Mouse (Mus musculus) spleen, postnatal 4 days (tissue): ENCODE measurements around the gene Shisal2b.
A peak's percentile ranks its signal among the peaks of the same experiment; 100 is the strongest.

ENCODE experiments used
- DNase-seq, 2 experiments: peaks; one replicate each; pipeline ENCODE4 v3.0.0; 2022; ENCODE audit warnings: low spot score in 2 of 2

The Shisal2b gene

DNA sequence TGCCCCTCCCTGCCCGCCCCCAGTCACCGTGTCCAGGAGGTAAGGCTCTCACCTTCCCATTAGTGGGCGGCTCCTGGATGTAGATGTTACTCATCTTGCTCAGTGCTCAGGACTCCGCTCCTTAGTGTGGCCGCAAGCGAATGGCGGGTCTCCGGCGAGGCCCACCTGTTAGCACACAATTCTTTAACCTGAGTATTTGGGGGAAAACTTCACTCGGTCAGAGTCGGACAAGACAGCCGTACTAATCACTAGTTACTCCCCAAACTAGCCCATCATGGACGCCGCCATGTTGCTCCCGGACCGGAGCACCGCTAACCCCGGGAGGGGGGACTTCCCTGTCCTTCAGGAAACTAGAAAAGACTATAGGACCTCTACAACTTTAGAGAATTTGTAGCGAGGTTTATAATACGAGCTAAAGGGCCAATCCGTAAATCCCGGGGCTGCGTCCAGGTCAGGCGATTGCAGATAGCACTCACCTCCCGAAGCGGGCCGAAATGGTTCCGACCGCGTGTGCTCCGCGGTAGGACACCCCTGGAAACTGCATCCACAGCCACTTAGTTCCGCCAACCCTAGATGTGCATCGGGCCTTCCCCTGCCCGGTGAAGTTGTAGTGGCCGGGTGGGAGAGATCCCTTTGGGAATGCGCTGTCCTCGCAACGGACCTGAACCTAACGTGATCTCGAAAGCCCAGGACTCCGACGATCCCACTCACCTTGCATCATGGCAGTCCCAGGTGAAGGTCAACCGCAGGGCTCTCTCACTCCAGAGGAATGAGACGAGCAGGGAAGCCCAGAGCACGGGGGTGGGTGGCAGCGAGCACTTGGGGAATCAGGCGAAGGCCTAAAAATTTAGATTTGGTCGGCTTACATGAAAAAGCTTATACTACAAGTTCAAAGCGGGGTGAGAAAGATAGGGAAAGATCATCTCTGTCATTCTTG is 46.8 kb downstream of the Shisal2b start, which contains the start of gene Cwc27:
Gene Cwc27, minus strand, starts transcription at position 508 of the 937 bp plus-strand sequence.
- DNase-seq: peak; percentile 77 to 91

DNA sequence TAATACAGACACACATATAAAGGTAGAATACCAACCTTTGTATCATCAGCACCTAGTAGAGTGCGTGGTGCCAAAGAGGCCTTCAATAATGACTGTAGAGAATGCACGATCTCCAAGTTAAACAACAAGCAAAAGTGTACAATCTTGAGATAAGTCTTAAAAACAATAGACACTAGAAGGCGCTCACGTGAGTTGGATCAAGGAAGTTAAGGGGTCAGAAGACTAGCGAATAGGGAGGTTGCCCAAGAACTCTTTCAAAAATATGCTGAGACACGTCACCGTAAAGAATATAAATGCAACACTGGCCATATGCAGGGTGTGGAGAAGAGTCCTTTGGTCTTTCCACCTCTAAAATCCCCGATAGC is 47.4 kb downstream of the Shisal2b start:
- no peak for DNase-seq

DNA sequence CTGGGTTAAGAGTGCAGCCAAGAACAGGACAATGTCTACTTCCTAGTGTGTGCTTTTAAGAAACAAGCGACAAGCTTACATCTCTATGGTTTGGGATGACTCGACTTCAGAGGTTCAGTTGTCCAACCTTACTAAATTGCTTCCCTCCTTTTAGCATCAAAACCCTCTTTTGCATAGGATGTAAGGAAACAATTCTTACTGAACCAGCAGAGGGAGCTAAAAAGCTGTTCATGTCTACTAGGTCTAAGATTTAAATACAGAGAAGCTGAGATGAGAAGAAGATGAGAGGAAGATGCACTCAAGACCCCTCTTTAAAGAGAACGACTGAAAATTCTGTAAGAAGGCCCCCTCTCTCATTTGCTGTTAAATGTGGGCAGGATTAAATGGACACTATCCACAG is 58.0 kb downstream of the Shisal2b start:
- no peak for DNase-seq

DNA sequence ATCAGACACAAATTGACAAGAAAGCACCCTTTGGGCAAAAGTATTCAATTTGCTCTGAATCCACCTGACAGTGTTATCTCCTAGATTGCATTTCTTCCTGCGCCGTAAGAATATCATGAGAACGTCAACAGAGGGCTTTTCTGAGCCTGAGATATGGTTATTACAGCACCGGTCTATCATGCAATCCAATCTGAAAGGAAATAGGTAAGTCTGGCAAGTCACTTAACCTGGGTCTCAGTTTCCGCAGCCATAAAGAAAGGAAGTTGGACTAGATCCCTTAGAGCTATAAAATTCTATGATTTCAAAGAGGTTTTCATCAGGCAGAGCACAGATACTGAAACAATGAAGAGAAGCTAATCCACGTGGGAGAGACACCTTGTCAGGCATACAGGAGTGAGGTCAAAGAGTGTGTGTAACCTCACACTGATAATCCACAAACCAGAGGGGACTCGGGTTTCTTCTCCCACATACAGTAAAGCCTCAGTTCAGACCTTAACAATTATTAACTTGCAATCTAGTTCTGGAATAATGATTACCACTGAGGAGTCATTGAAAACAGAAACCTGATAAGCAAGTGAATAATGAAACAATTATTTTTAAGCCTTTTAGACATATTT is 64.0 kb downstream of the Shisal2b start:
- no peak for DNase-seq

DNA sequence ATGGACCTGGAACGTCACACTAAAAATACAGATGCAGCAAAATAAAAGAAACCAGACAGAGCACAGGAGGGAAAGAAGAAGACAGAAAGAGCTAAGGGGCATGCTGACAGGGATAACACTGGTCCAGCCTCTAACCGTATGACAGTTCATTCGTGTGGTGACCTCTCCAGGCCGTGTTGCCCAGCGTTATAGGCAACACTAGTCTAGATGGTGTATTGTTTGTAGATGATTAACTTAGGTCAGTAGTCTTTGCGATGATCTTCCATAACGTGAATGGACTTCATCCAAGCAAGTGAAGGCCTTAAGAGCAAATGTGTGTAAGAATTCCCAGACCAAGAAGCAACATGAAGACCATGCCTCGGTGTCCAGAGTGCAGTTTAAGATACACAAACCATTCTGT is 64.6 kb downstream of the Shisal2b start:
- no peak for DNase-seq
